Mouse (Mus musculus): ENCODE data around the gene Tbc1d24.

Gene Tbc1d24

GRCm38 (mm10) chr17:24209043-24209915 lies 3.9 kb upstream of the Tbc1d24 start, which contains the start of gene Ntn3:
TSS of gene Ntn3 (minus strand) at chr17:24209531.
- DNase-seq, result peak in 1 of 2 experiments; percentile 27

DNA sequence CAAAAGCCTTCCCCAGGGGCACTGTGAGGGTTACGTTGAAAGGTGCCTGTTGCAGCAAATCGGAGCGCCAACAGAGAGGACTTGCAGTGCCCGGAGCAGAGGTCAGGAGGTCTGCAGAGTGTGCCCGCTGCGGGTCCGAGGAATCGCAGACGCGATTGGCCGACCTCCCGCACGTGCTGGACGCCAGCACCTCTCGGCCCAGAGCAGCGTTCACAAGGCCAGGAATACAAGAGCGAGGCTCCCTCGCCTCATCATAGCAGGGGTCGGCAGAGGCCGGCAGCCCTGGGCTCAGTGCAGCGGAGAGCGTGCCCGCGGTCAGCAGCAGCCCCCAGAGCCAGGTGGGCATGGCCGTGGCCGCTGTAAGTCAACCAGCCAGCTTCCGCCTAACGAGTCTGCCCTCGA lies 3.3 kb upstream of the Tbc1d24 start:
- peak in 1 of 2 experiments; percentile 43 for DNase-seq

DNA sequence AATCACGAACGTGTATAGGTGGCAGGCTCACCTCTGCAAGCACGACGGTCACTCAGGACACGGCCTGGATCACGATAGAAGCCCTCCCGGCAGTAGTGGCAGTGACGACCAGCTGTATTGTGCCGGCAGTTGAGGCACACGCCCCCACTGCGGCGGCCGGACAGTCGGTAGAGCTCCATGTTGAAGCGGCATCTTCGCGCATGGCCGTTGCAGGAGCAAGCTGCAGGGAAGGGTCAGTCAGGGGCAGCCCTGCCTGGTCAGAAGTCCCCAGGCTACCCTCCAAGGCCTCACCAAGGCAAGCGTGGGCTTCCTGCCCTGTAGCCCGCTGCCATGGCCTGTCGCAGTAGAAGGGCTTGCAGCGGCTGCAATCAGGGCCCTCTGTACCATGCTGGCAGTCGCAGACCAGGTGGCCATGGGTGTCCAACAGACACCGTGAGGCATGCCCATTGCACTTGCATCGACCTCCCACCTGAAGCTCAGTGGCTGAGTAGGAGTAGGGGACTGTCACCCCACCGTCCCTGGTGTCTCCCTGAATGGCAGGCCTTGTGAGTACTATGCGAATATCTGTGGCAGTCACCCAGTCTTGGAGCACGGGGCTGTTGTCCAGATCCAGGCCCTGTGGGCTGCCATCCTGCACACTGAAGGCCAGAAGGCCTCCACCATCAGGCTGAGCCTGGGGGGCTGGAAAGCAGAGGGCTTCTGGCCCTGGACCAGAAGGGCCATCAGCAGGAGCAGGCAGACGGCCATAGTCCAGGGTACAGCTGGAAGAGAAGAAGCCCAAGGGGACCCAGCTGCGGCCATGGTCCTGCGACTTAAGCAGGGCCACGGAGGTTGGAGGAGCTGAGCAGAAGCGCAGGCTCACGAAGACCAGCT lies 2.6 kb upstream of the Tbc1d24 start:
- no peak for DNase-seq

GRCm38 (mm10) chr17:24206451-24207351 lies 1.3 kb upstream of the Tbc1d24 start:
- peak; percentile 55 to 57 for DNase-seq

- peak in 1 of 2 experiments; percentile 45 for DNase-seq
These were observed 573 bp upstream of the Tbc1d24 start for GRCm38 (mm10) chr17:24205908-24206361.

DNA sequence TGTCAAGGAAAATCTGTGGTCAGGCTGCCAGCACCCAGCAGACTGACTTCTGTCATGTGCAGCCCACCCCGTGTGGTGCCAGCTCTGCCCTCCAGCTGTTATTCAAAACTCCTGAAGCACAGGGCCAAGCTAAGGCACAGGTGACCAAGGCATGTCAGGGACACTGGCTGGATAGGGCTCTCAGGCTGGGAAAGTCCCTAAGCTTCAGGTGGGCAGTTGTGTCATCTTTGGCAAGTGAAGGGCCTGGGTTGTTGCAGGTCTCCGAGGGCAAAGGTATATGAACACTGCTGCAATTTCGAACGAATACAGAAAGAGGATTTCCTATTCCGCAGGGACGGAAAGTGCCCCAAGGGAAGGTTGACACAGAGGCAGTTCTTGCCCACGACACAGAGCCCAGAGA lies 516 bp downstream of the Tbc1d24 start:
- DNase-seq, result no peak

- DNase-seq, result no peak
These were observed 1.5 kb downstream of the Tbc1d24 start for GRCm38 (mm10) chr17:24203611-24204534.

DNA sequence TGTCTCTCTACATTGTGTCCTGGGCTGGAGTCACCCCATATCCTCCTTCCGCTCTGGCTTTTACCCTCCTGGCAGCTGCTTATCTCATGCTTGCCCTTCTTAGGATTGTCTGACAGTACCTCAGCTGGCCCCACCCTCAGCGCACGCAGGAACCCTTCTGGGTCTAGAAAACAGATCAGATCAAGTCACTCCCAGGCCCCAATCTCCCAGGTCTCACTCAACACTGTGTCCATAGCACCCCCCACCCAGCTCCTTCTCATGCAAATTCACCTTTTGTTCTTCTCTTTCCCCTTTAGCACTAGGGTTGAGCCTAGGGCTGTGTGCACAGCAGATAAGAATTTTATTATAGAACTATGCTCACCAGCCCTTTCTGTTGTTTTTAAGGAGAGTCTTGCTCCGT lies 2.3 kb downstream of the Tbc1d24 start:
- no peak for DNase-seq

DNA sequence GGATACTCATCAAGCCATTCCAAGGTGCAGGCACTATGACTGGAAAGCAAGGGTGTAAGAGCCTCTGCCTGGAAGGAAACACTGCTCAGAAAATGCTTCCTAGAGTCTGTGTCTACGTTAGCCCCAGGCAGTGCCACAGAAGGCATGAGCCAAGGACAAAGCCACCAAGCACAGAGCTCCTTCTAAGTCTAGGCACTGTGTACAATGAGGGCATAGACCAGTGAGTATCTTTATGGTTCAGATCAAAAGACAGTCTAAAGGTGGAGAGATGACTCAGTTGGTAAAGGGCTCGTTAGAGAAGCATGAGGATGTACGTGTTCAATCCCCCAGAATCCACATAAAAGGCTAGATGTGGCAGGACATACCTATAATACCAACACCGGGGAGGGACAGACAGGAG lies 4.3 kb downstream of the Tbc1d24 start:
- no peak for DNase-seq

GRCm38 (mm10) chr17:24199741-24200140 lies 5.6 kb downstream of the Tbc1d24 start:
- no peak for DNase-seq

- DNase-seq, result no peak
These were observed 6.1 kb downstream of the Tbc1d24 start for GRCm38 (mm10) chr17:24199252-24199651.

- DNase-seq, result no peak
These were observed 8.1 kb downstream of the Tbc1d24 start for GRCm38 (mm10) chr17:24197032-24197824.

- DNase-seq, result no peak
These were observed 10.0 kb downstream of the Tbc1d24 start for GRCm38 (mm10) chr17:24195349-24195748.

- DNase-seq, result no peak
These were observed 11.6 kb downstream of the Tbc1d24 start for GRCm38 (mm10) chr17:24193769-24194168.

DNA sequence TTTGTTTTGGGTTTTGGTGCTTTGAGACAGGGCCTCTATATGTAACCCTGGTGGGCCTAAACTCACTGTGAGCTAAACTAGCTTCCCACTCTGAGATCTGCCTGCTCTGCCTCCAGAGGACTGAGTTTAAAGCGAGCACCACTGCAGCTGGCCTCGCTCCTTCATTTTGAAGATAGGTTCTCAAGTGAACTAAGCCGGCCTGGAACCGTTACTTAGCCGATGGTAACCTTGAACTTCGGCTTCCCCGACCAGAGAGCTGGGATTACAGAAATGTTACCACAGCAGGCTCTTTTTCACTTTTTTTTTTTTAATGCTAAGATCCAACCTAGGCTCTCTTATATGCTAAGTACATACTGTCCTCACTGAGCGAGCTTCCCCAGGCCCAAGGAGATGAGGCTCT lies 12.1 kb downstream of the Tbc1d24 start:
- peak; percentile 32 to 42 for DNase-seq

DNA sequence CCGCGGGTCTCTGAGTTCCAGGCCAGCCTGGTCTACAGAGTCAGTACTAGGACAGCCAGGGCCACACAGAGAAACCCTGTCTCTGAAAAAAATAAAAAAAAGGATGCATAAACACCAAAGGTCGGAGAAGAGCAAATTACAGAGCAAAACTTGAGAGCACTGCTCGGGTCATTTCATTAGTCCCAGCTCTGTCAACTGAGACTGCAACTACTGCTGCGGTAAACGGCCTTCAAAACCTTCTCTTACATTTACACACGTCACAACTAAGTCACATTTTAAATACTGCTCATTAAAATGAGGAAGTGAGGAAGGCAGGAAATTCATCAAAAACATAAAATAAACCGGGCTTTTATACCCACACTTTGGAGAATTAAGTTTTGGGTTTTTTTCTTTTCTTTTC lies 12.5 kb downstream of the Tbc1d24 start:
- peak; percentile 44 to 45 for DNase-seq

DNA sequence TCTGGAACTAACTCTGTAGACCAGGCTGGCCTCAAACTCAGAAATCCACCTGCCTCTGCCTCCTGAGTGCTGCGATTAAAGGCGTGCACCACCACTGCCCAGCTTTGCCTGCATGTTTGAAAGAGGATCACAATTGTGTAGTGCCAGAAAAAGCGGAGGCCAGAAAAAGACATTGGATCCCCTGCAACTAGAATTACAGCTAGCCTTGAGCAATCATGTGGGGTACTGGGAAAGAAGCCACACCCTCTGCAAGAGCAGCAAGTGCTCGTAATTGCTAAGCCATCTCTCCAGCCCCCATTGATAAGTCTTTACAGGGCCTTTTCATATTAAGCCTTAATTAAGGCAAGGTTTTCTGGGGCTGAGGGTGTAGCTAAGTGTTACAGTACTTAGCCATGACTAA lies 13.9 kb downstream of the Tbc1d24 start:
- no peak for DNase-seq

DNA sequence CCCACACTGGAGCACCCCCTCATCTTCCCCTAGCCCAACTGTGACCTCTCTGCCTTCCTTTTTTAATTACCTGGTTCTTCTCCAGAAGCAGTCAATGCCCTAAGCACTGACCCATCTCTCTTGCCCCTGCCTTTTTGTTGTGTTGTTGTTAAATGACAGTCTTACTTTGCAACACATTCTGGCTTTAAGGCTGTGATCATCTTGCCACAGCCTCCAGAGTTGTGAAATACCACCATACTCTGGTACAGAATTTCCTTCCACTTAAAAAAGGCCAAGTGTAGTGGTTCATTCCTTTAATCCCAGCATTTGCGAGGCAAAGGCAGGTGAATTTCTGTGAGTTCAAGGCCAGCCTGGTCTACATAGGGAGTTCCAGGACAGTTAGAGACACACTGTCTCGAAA lies 14.4 kb downstream of the Tbc1d24 start:
- DNase-seq, result no peak

GRCm38 (mm10) chr17:24174259-24174658 lies 31.1 kb downstream of the Tbc1d24 start:
- no peak for DNase-seq

DNA sequence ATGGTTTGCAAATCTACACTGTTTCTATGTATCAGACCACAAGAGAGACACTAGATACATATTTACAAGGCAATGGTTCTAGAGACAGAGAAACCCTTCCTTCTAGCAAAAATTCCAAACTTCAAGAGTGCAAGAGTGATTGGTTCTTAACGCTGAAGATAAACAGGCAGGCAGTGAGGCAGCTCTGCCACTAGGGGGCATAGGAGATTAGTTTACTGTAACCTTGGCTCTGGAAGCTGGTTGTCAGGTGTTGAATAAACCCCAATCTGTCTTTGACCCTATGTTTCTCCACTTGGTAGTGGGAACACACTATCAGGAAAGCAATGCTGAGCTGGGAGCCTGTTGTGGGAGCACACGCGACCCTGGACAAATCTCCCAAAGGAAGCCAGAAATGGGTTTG lies 31.9 kb downstream of the Tbc1d24 start:
- peak; percentile 82 to 84 for DNase-seq

GRCm38 (mm10) chr17:24171738-24172137 lies 33.6 kb downstream of the Tbc1d24 start:
- no peak for DNase-seq
